Mouse (Mus musculus) kidney, postnatal 36 days (tissue): ENCODE results near the gene Gm21083.
"Not testable (repeated sequence)": the region's sequence is repeated elsewhere in the genome, so short reads cannot be mapped to it uniquely, and the experiment has no call there.

Source experiments
- DNase-seq, 2 experiments: peaks; one replicate each; pipeline ENCODE4 v3.0.0; 2021 to 2022; ENCODE audit warnings: mixed read lengths in 2 of 2

Gene Gm21083

DNA sequence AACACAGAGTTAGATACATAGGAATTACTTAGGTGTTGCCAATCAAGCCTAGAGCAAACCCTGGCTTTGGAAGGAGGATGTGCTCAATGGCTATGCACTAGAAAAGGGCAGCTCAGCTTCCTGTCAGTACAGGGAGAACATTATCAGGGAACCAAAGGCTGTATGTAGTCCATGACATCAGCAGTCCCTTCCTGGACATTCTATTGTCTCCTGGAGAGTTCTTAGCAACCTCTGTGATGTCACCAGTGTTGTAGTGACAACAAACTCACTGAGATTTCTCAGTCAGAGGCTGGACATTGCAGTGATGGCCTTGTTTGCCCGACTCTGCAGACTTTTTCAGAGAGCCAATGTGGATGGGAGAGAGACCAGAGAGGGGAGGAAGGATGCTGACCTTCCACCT is at the start of gene Gm21083:
TSS of gene Gm21083 (plus strand) at position 301 of the 400 bp plus-strand sequence.
- not testable (repeated sequence) for DNase-seq

DNA sequence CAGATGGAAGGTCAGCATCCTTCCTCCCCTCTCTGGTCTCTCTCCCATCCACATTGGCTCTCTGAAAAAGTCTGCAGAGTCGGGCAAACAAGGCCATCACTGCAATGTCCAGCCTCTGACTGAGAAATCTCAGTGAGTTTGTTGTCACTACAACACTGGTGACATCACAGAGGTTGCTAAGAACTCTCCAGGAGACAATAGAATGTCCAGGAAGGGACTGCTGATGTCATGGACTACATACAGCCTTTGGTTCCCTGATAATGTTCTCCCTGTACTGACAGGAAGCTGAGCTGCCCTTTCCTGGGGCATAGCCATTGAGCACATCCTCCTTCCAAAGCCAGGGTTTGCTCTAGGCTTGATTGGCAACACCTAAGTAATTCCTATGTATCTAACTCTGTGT is 48.0 kb upstream of the Gm21083 start, which contains the start of gene Gm21190:
TSS of gene Gm21190 (minus strand) at position 101 of the 400 bp plus-strand sequence.
- DNase-seq: not testable (repeated sequence)

DNA sequence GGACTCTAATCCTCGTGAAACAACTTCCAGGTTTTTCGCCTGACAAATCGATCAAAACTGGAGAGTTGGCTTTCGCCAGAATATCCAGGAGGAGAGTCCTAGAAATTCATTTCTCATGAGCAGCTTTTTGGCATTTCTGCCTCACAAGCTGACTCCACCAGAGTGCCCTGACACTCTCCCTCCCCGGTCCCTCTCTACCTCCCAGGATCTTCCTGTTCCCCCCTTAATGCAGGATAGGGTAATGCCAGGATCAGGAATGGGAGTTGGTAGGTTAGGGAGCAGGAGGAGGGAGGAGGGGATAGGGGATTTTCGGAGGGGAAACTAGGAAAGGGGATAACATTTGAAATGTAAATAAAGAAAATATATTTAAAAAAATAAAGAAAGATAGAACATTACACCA is 28.5 kb upstream of the Gm21083 start:
- not testable (repeated sequence) for DNase-seq

DNA sequence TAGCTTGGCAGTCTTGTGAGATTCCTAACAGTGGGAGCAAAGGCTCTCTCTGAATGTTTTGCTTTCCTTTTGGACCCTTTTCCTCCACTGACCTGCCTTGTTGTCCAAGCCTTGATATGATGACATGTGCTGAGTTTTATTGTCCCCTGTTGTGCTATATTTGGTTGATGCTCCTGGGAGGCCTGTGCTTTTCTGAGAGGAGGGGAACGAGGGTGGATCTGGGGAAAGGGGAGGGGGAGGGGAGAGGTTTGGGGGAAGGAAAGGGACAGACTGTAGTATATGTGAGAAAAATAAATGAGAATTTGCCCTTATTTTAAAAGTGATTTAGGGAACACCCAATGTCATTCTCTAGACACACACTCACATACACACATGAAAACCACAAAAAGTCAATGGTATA is 28.0 kb upstream of the Gm21083 start:
- not testable (repeated sequence) for DNase-seq

DNA sequence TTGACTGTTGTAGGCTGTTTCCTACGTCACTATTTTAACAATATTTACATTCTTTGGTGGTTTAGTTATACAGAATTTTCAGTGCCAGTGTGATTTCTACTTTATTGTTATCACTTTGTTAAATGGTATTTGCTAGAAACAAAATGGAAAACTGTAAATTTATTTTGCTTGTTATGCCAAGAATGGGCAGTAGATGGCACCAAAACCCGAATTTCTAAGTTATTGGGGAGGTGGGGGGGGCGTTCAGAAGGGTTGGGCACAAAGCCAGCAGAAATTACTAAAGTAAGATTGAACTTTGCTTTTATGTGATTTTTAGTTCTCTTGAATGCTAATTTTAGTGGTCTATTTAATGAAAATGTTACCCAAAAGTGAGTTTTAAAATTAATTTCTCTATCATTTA is 27.5 kb upstream of the Gm21083 start:
- peak; percentile 5 to 15 for DNase-seq

DNA sequence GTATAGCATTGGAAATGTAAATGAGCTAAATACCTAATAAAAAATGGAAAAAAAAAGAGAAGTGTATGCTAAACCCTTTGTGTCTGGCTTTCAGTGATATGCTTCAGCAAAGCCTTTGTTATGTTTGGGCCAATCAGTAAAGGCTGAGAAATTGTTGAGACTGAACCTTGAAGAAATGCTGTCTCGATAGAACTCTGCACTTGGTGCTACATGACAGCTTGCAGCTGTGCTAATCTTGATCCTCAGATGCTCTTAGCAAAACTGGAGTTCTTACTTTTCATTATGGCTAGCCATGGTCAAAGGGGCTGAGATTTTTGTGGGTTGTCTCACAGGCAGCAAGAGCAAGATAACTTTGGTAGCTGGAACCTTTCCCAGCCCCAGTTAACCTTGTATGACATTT is 18.5 kb upstream of the Gm21083 start:
- not testable (repeated sequence) for DNase-seq

DNA sequence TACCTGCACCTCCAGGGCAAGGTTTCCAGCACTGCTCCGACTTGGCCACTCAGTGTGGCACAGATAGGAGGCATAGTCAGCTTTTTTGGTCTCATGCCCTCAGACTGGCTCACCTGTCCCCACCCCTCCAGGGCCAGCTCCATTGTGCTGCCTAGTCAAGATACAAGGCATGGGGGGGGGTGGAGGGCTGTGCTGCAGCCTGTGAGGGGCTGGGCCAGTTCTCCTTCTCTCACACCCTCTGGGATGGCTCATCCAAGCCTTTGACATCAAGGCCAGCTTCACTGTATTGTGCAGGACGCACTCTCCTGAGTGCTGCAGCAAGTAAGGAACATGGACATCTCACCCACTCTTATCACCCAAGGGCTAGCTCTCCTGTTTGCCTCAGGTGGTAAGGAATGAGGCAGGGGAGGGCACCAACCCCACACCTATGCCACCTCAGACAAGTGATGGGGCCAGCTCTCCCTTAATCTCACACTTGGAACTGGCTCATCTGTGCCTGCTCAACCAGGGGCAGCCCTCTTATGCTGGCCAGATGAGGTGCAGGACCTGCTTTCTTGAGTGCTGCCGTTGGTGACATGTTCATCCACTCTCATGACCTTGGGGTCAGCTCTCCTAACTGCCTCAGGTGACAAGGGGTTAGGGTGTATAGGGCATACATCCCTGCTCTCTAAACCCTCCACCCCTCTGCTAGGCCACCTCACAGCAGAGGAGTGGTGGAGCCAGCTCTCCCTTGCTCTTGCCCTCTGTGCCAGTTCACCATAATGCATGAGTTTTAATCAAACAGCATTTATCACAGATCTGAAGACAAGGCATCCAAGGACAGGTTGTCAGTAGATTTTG is 15.5 kb upstream of the Gm21083 start:
- not testable (repeated sequence) for DNase-seq

DNA sequence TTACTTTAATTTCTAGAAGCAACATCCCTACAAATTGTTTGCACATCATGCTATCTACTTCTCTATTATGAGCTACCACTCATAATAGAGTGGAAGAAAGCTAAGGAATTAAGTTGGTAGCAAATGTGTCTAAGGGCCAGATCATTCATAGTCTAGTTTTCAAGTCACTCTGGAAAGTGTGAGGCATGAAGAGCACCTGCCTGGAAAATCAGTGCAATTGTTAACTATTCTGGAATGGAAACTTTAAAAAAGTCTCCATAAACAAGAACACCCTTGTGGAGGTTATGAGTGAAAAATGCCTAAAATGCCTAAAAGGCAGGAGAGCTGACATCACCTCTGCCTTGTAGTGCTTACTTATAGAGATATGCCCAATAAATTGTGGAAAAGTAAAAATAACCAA is 3.4 kb upstream of the Gm21083 start:
- not testable (repeated sequence) for DNase-seq

DNA sequence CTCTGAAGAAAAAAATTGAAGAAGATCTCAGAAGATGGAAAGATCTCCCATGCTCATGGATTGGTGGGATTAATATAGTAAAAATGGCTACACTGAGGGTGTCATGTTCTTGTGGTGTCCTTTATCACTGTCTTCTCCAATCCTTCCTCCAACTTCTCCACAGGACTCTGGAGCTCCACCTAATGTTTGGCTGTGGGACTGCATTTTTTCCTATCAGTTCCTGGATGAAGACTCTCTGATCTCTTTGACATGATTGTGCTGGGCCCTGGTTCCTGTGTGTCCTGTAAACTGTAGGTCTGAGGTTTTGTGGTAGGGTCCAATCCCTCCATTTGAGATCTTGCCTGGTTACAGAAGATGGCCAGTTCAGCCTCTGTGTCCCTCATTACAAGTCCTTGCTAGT is 9.2 kb downstream of the Gm21083 start:
- peak; percentile 18 to 61 for DNase-seq

DNA sequence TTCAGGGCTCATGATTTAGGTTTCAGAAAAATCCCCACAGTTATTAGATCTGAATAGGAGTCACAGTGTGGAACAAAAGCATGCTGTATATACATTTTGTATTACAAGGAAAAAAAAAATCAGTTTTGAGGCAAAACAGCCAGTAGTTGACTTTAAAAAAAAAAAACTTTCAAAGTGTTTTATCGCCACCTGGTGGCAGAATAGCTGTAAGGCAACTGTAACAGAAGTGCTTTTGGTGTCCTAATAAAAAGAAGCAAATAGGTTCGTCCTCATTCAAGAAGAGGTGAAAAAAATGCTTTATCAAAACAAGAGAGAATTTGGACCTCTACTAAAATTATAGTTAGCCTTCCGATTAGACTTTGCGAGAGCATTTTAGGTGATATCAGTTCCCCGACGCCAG is 11.2 kb downstream of the Gm21083 start:
- peak in 1 of 2 experiments; percentile 10 for DNase-seq

DNA sequence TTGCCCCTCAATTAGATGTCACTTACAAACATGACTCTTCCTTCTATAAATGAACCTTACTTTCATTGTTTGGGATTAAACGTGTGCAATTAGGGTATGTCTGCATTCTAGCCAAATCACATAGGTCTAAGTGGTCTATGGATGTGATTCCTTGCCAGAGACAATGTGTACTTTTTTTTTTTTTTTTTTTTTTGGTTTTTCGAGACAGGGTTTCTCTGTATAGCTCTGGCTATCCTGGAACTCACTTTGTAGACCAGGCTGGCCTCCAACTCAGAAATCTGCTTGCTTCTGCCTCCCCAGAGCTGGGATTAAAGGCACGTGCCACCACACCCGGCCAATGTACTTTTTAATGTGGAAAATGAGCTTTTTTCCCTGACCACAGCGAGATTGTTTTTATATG is 13.5 kb downstream of the Gm21083 start:
- DNase-seq: not testable (repeated sequence)

DNA sequence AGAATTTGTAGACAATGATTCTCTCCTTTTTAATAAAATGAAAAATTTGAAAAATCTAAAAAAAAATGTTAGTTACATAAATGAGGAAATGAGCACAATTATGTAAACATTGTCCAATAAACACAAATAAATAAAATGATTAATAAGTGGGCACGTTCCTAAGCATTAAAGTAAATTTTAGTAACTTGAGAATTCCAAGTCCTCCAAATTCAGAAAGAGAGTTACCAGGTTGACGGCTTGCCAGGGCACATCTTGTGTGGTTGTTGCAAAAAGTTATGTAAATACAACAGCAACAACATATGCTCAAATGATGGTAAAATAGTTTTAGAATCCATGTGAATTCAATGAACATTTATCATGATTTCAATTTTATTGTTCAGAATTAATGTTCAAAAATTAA is 14.4 kb downstream of the Gm21083 start:
- not testable (repeated sequence) for DNase-seq

DNA sequence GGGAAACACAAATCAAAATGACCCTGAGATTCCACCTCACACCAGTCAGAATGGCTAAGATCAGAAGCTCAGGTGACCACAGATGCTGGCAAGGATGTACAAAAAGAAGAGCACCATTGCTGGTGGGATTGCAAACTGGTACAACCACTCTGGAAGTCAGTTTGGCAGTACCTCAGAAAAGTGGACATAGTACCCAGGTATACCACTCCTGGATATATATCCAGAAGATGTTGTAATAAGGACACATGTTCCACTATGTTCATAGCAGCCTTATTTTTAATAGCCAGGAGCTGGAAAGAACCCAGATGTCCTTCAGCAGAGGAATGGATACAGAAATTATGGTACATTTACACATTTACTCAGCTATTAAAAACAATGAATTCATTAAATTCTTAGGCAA is 21.7 kb downstream of the Gm21083 start:
- not testable (repeated sequence) for DNase-seq

DNA sequence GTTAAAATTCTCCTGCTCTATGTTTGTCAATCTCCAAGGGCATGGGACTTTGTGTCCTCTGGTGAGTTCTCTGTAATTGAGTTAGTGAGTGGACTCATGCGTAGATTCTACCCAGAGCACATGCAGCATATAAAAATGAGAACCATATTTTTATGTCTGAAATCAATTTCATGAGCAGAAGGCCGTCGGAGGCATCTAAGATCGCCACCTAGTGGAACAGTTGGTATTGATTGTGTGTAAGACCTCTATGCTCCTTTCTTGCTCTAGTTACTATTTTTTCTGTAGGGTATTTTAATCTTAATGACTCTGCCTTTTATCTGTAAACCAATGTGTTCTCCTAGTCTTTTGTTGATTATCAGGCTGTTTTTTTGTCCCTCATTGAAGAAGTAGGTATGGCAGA is 23.2 kb downstream of the Gm21083 start:
- DNase-seq: peak; percentile 19 to 32

DNA sequence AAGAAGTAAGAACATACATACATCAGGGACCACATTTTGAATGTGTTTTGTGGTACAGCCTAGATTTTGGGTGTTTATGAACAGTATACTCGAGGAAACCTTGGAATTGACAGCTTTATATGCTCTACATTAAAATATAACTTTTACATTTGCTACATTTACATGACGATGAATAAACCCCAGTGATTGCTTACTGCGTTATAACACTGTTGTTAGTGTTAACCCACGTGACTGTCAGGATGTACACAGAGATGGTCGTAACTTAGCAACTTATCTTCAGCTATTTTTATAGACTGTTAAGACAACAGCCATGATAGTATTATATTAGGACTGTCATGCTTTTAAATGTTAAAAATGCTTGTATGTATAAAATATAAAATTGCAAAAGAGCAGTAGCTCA is 24.3 kb downstream of the Gm21083 start:
- DNase-seq: not testable (repeated sequence)

DNA sequence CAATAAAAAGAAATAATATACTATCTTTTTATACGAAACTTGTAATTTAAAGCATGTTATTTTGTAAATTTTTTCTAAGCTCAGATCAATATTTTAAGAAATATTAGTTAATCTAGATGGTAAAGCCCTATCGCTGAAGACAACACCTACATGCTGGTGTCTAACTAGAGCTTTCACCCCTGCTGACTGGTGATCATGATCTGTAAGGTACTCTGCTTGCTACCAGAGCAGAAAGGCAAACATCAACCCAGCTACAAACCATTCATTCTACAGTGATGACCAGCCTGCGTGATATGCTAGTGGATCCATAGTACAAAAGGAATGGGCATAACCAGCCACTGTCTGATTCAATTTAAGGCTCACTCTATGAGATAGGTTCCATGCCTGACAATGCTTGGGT is 24.8 kb downstream of the Gm21083 start:
- not testable (repeated sequence) for DNase-seq

DNA sequence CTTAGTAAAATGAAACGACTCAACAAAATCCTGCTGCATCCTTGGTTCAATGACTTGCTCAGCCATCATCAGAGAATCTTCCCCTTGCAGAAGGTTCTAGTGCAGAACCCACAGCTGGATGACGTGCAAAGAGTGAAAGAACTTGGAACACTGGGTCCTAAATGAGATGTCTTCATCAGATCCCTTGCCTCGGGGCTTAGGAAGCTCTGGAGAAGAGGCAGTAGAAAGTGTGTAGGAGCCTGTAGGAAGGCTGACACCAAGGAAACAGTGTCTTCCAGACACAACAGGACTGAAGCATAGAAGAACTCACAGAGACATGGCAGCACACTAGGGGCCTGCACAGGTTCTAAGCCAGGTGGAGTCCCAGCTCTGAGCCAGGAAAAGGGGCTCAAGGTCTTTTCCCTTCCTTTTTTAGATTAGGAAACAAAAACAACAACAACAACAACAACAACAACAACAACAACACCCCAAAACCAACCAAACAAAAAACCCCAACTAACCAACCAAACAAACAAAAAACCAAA is 25.4 kb downstream of the Gm21083 start:
- DNase-seq: not testable (repeated sequence)

DNA sequence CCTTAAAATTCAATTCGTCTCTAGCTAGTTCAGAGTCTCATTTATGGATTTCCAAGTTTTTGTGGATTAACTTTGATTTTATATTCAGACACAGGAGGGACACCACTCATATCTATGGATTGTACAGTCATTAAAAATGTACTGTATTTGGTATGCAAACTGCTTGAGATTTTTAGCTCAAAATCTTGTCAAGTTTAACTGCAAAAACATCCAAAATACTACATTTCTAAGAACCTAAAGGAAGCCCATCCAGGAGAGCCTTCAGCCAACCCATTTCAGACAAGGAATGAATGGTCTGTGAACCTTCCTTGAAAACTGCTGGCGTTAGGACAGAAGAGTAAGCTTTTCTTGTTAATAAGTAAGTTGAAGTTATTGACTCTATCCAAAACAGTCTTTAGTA is 25.9 kb downstream of the Gm21083 start:
- not testable (repeated sequence) for DNase-seq

DNA sequence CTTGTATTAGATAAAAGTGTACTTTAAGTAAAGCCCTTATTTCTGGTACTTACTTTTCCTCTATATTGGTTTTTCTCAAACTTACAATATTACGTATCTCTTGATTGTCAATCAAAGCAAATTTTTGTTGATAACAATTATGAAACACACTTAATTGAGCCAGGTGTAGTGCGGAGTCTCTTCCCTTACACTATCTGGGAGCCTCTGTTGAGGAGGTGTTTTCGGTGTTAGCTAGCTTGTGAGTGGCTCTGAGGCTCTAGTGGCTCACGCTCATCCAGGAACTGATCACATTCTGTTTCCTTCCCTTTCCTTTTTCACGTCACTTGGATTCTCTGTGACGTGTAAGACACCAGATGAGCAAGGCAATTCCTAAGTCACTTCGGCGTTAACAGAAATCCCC is 26.5 kb downstream of the Gm21083 start:
- DNase-seq: not testable (repeated sequence)

DNA sequence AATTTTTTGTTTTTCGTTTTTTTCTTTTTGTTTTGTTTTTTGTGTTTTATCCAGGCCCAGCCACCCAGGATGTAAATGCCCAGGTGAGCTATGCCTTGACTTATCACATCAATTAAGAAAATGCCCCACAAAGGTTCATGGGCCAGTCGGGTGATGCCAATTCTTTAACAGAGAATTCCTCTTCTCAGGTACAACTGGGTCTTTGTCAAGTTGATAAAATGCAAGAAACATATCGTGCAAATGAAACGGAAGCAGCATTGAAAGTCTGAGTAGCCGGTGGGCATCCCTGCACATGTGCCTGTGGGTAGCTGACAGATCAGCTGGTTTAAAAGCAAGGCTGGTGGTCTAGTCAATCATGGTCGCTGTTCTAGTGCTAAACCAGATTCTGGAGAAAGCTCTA is 29.5 kb downstream of the Gm21083 start:
- not testable (repeated sequence) for DNase-seq

DNA sequence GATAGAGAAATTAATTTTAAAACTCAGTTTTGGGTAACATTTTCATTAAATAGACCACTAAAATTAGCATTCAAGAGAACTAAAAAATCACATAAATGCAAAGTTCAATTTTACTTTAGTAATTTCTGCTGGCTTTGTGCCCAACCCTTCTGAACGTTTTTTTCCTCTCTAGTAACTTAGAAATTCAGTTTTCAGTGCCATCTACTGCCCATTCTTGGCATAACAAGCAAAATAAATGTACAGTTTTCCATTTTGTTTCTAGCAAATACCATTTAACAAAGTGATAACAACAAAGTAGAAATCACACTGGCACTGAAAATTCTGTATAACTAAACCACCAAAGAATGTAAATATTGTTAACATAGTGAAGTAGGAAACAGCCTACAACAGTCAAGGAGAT is 33.6 kb downstream of the Gm21083 start:
- peak; percentile 16 to 29 for DNase-seq

DNA sequence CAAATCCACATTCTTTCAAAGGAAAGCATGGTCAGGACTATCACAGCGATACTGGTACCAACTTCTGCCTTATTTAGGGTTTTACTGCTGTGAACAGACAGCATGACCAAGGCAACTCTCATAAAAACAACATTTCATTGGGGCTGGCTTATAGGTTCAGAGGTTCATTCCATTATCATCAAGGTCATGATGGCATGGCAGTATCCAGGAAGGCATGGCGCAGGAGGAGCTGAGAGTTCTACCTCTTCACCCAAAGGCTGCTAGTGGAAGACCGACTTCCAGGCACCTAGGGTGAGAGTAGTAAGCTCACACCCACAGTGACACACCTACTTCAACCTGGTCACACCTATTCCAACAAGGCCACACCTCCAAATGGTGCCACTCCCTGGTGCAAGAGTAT is 39.1 kb downstream of the Gm21083 start:
- not testable (repeated sequence) for DNase-seq

DNA sequence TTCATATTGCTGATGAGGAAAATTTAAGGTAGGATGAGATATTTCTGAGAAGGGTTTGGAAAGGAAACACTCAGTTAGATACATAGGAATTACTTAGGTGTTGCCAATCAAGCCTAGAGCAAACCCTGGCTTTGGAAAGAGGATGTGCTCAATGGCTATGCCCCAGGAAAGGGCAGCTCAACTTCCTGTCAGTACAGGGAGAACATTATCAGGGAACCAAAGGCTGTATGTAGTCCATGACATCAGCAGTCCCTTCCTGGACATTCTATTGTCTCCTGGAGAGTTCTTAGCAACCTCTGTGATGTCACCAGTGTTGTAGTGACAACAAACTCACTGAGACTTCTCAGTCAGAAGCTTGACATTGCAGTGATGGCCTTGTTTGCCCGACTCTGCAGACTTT is 41.6 kb downstream of the Gm21083 start, which contains the start of gene Speer4d:
TSS of gene Speer4d (plus strand) at position 301 of the 400 bp plus-strand sequence.
- not testable (repeated sequence) for DNase-seq

DNA sequence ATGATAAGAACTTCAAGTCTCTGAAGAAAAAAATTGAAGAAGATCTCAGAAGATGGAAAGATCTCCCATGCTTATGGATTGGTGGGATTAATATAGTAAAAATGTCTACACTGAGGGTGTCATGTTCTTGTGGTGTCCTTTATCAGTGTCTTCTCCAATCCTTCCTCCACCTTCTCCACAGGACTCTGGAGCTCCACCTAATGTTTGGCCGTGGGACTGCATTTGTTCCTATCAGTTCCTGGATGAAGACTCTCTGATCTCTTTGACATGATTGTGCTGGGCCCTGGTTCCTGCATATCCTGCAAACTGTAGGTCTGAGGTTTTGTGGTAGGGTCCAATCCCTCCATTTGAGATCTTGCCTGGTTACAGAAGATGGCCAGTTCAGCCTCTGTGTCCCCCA is 51.0 kb downstream of the Gm21083 start:
- DNase-seq: peak; percentile 20 to 73
